Mouse (Mus musculus) lung, embryonic 14.5 days (tissue): Measurements from ENCODE around the gene Cnih2. TPM values are rescaled to one million over a fixed set of nuclear protein-coding genes. Genes with fewer than 3 reads are reported as not detected.

Source experiments
- ATAC-seq: fragments of 200-750 bp; cut with Nextera tagmentation; 2 replicates; pipeline ENCODE4 v1.8.0; 2017; ENCODE audit warnings: mild to moderate bottlenecking, moderate TSS enrichment, moderate library complexity; ENCODE audit not compliant: insufficient read depth
- DNase-seq: peaks from one replicate; pipeline ENCODE4 v3.0.0-alpha.2; 2015
- H3K27ac ChIP-seq: fragments of 300-500 bp; sonication (generic); 2 replicates; pipeline ENCODE4 v1.5.1; 2014; ENCODE audit warnings: low read depth, mild to moderate bottlenecking, moderate library complexity
- H3K27me3 ChIP-seq: fragments of 300-500 bp; sonication (generic); 2 replicates; pipeline ENCODE4 v1.6.1; 2014; ENCODE audit warnings: low read length, control low read depth; ENCODE audit not compliant: insufficient read depth
- H3K36me3 ChIP-seq: fragments of 300-500 bp; sonication (generic); 2 replicates; pipeline ENCODE4 v1.6.1; 2014; ENCODE audit warnings: control low read depth; ENCODE audit not compliant: insufficient read depth
- H3K4me1 ChIP-seq: fragments of 300-500 bp; sonication (generic); 2 replicates; pipeline ENCODE4 v1.6.1; 2014; ENCODE audit warnings: antibody characterized with exemption, control low read depth; ENCODE audit not compliant: insufficient read depth
- H3K4me2 ChIP-seq: fragments of 300-500 bp; sonication (generic); 2 replicates; pipeline ENCODE4 v1.6.1; 2014; ENCODE audit warnings: mild to moderate bottlenecking
- H3K4me3 ChIP-seq: fragments of 300-500 bp; sonication (generic); 2 replicates; pipeline ENCODE4 v1.5.1; 2014; ENCODE audit warnings: low read depth, low read length
- H3K9ac ChIP-seq: fragments of 300-500 bp; sonication (generic); 2 replicates; pipeline ENCODE4 v1.6.1; 2014
- H3K9me3 ChIP-seq: fragments of 300-500 bp; sonication (generic); 2 replicates; pipeline ENCODE4 v1.6.1; 2016; ENCODE audit warnings: low read depth, low read length, control low read depth
- CTCF ChIP-seq: IDR thresholded peaks from 2 replicates; pipeline ENCODE4 v1.5.1; 2016; ENCODE audit warnings: antibody characterized with exemption, low read depth
- WGBS: fragments of 180-500 bp; shearing (Covaris S2); extraction: QIAGEN DNeasy Blood & Tissue Kit; methylation state at CpG from one replicate; pipeline ENCODE4 v1.1.7; 2014; 5-methylcytosine and 5-hydroxymethylcytosine counted together
- polyA plus RNA-seq: library from polyadenylated mRNA; unstranded; fragments of >200 nt; fragmentation: Nextera tagmentation; extraction: Ambion mirVana; gene quantifications from 2 replicates; pipeline ENCODE4 v1.2.1, GENCODE M21; 2014

The Cnih2 gene
- polyA plus RNA-seq, 1 experiment from 2014 or later = 14.8 TPM

GRCm38 (mm10) chr19:5085145-5085863 is 13.0 kb downstream of the Cnih2 start, which contains the start of gene Tmem151a:
Gene Tmem151a (minus strand): TSS chr19:5085531.
- H3K9me3 ChIP-seq = no peaks in the 10 kb centered on the region
- peak within 1 kb of the TSS; percentile 44 for H3K4me3 ChIP-seq
- no peak within 1 kb of the TSS for H3K27ac ChIP-seq
- WGBS = under 1% methylated on average over 69 of the region's 69 CpGs
- DNase-seq (no peak), ATAC-seq (no peak)
- peaks cover 58% of the 10 kb centered on the region for H3K27me3 ChIP-seq
- H3K4me2 ChIP-seq = peak within 1 kb of the TSS; percentile 76
- no peak within 1 kb of the TSS; the same call in 1 of the 2 replicates for H3K9ac ChIP-seq
- H3K36me3 ChIP-seq = peaks cover 10% of the 10 kb centered on the region; the same call in 1 of the 2 replicates
- no peak for TF ChIP-seq CTCF
- H3K4me1 ChIP-seq = peaks cover 8% of the 10 kb centered on the region; the same call in 1 of the 2 replicates

GRCm38 (mm10) chr19:5084834-5085144 is 13.5 kb downstream of the Cnih2 start:
- no peaks in the 10 kb centered on the region for H3K9me3 ChIP-seq
- peaks cover 8% of the 10 kb centered on the region; the same call in 1 of the 2 replicates for H3K4me1 ChIP-seq
- 0 out of 2 replicates have a peak, but pooled peaks cover 5% of the 10 kb centered on the region for H3K36me3 ChIP-seq
- peak overlapping the region; percentile 44 for H3K4me3 ChIP-seq
- TF ChIP-seq CTCF = no peak
- 2% methylated on average over 15 of the region's 15 CpGs for WGBS
- no peak overlapping the region for H3K27ac ChIP-seq
- ATAC-seq (no peak), DNase-seq (no peak)
- peak overlapping the region; percentile 76 for H3K4me2 ChIP-seq
- H3K27me3 ChIP-seq = peaks cover 58% of the 10 kb centered on the region
- H3K9ac ChIP-seq = no peak overlapping the region

- H3K4me3 ChIP-seq = no peak overlapping the region
- no peaks in the 10 kb centered on the region for H3K9me3 ChIP-seq
- H3K27ac ChIP-seq = no peak overlapping the region
- ATAC-seq = no peak
- 54% methylated on average over 3 of the region's 3 CpGs for WGBS
- no peak overlapping the region for H3K9ac ChIP-seq
- DNase-seq = no peak
- no peaks in the 10 kb centered on the region for H3K36me3 ChIP-seq
- H3K4me1 ChIP-seq = peaks cover 6% of the 10 kb centered on the region; the same call in 1 of the 2 replicates
- H3K4me2 ChIP-seq = no peak overlapping the region
- TF ChIP-seq CTCF = no peak
- H3K27me3 ChIP-seq = peaks cover 58% of the 10 kb centered on the region
Measured at GRCm38 (mm10) chr19:5083961-5084833, 14.1 kb downstream of the Cnih2 start.

GRCm38 (mm10) chr19:5082596-5082995 is 15.7 kb downstream of the Cnih2 start:
- Histone ChIP-seq H3K27ac (no peak overlapping the region), H3K4me1 (0 out of 2 replicates have a peak, but pooled peaks cover 3% of the 10 kb centered on the region), H3K36me3 (no peaks in the 10 kb centered on the region), H3K9ac (no peak overlapping the region), H3K9me3 (no peaks in the 10 kb centered on the region), H3K4me3 (no peak overlapping the region), H3K27me3 (peaks cover 58% of the 10 kb centered on the region), H3K4me2 (no peak overlapping the region)
- no peak for TF ChIP-seq CTCF
- no peak for ATAC-seq
- 55% methylated on average over 24 of the region's 24 CpGs for WGBS
- no peak for DNase-seq

GRCm38 (mm10) chr19:5082005-5082404 is 16.3 kb downstream of the Cnih2 start:
- Histone ChIP-seq H3K27me3 (peaks cover 58% of the 10 kb centered on the region), H3K27ac (no peak overlapping the region), H3K9me3 (no peaks in the 10 kb centered on the region), H3K36me3 (no peaks in the 10 kb centered on the region), H3K4me1 (no peaks in the 10 kb centered on the region), H3K4me2 (no peak overlapping the region), H3K9ac (no peak overlapping the region), H3K4me3 (no peak overlapping the region)
- no peak for ATAC-seq
- DNase-seq = no peak
- 64% methylated on average over 18 of the region's 18 CpGs for WGBS
- TF ChIP-seq CTCF = no peak

GRCm38 (mm10) chr19:5079279-5079678 is 19.0 kb downstream of the Cnih2 start:
- peaks cover 36% of the 10 kb centered on the region for H3K27me3 ChIP-seq
- H3K4me1 ChIP-seq = no peaks in the 10 kb centered on the region

DNA sequence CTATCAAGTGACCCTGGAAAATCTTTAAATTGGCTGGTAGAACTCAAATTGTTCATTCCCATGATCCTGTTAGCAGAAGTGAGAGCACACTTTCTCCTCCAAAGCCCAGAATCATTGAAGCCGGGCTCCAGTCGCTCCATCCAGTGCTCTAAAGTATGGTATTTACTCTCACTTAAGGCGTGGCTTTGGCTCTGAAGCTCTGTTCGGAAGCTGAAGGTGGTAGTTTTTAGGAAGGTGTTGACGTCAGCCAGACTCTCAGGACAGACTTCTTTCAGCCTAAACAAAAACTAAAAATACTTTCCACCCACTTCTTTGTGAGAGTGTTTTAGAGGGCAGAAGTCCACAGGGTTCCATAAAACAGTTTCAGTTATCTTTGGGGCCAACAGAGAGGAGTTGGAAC is 24.8 kb downstream of the Cnih2 start:
- Histone ChIP-seq H3K4me3 (no peak overlapping the region), H3K9ac (no peak overlapping the region), H3K27me3 (peaks cover 17% of the 10 kb centered on the region; the same call in 1 of the 2 replicates), H3K9me3 (no peaks in the 10 kb centered on the region), H3K36me3 (no peaks in the 10 kb centered on the region), H3K27ac (no peak overlapping the region), H3K4me1 (0 out of 2 replicates have a peak, but pooled peaks cover 6% of the 10 kb centered on the region), H3K4me2 (peak overlapping the region; percentile 77)
- DNase-seq (no peak), ATAC-seq (no peak)
- TF ChIP-seq CTCF = no peak
- 29% methylated on average over 5 of the region's 5 CpGs for WGBS

More at GRCm38 (mm10) chr19:5079279-5079678, 19.0 kb downstream of the Cnih2 start:
- TF ChIP-seq CTCF = no peak
- Histone ChIP-seq H3K27ac (no peak overlapping the region), H3K4me2 (no peak overlapping the region), H3K36me3 (no peaks in the 10 kb centered on the region), H3K4me3 (no peak overlapping the region), H3K9me3 (no peaks in the 10 kb centered on the region), H3K9ac (no peak overlapping the region)
- no peak for DNase-seq
- ATAC-seq = no peak
- 84% methylated on average over 1 of the region's 1 CpGs for WGBS
